Mouse (Mus musculus) granulocyte monocyte progenitor cell, adult 5-6 weeks (primary cell): ENCODE results near the gene Ebf1. TPM values are rescaled to one million over a fixed set of nuclear protein-coding genes. Genes with fewer than 3 reads are reported as not detected.

Experiments used
- ATAC-seq: replicated peaks from 2 replicates; pipeline ENCODE4 v1.8.0; 2016; ENCODE audit warnings: mild to moderate bottlenecking, moderate TSS enrichment, inconsistent platforms; ENCODE audit not compliant: poor library complexity, severe bottlenecking
- total RNA-seq, 2 experiments: library from RNA; stranded (forward) in 1 of 2; stranded (reverse) in 1 of 2; fragments of 200-712, 200-1000 nt in 1 of 2; fragments of >200 nt in 1 of 2; fragmentation: Nextera tagmentation in 1 of 2; gene quantifications; 2 replicates each; pipeline ENCODE4 v1.2.3; 2014 to 2017

Ebf1 gene
- total RNA-seq, 2 experiments from 2014 or later, result not detected

DNA sequence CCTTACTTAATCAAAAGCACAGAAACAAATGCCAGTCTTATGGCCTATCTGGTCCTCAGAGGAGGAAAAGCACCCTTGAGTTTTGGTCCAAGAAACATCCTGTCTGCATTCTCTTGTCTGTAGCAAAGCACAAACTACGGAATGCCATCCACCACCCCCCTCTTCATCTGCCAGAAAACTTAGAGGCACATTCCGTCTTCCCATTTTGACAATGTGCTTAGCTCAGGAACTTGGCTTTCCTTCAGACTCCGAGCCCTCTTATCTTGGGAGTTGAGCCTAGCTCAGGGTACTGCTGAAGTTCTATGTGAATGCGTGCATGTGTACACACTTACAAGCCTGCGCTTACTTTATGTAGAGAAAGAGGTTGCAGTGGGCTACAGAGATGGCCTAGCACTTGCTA is 362.3 kb downstream of the Ebf1 start:
- ATAC-seq, result no peak

- no peak for ATAC-seq
These were observed 365.1 kb downstream of the Ebf1 start for GRCm38 (mm10) chr11:44982225-44982624.

DNA sequence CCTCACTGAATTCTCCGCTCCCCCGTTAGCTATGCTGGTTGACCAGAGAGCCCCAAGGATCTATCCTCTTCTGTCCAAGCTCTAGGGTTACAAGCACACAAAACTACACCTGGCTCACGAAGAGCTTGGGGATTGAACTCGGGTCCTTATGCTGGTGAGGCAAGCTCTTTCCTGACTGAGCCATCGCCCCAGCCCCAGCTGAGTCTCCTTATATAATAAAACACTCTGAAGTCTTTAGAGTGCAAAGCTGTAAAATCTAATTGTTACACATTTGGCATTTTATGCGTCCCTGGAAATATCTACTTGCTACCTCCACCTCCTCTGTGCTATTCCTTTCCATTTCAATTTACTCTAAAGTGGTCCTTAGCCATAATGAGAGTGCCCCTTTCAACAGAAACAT is 366.8 kb downstream of the Ebf1 start:
- ATAC-seq, result no peak

GRCm38 (mm10) chr11:44984381-44984780 is 367.3 kb downstream of the Ebf1 start:
- no peak for ATAC-seq

GRCm38 (mm10) chr11:44987796-44988195 is 370.7 kb downstream of the Ebf1 start:
- ATAC-seq, result no peak

- no peak for ATAC-seq
These were observed 385.7 kb downstream of the Ebf1 start for GRCm38 (mm10) chr11:45002681-45003286.

DNA sequence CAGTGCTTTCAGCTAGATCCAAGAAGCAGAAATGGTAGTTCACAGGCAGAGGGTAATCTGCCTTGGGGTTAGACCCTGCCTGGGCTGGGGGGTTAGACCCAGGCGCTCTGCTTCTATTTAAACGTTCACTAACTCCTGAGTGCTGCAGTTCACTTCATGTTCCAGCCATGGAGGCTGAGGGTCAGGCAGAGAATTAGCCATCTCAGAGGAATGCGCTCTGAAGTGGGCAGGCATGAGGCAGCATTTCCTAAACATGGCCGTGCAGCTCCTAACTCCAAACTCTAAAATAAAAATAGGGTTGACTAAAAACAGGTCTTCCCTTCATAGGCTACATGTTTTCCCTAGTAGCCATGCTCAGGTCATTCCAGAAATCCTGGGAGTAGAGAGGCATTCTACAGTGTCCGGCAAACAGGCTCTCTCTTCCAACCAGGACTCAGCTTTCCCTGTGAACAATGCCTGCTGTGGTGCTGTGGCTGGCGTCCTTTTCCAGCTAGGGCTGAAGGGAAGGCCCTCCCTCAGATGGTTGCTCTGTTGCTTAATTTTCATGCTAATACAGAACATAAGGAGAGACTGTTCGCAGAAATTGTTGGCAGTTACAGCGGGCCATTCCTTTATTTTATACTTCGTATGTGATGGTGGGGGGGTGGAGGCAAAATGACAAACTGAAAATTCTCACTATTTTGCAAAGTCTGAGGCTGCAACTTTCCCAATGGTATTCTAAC is 386.8 kb downstream of the Ebf1 start:
- no peak for ATAC-seq

GRCm38 (mm10) chr11:45007311-45007710 is 390.2 kb downstream of the Ebf1 start:
- no peak for ATAC-seq

GRCm38 (mm10) chr11:45008078-45008477 is 391.0 kb downstream of the Ebf1 start:
- peak; percentile 97 for ATAC-seq

DNA sequence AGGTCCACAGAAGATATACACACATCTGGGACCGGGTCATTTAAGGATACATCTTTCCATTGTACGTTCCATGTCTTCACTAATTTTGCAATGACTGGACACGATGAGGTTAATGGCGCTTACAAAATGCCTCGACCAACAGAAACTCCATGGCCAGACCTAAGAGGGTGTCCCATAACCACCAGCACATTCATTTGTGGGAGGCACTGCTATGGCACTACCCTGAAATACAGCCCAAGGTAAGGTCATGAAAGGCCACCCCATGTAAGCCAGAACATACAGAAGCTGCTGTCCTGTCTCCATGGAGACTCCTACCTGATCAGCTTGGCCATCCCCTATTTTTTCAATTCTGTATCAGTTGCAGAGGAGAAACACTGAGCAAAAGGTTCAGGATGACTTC is 391.6 kb downstream of the Ebf1 start:
- ATAC-seq, result no peak

DNA sequence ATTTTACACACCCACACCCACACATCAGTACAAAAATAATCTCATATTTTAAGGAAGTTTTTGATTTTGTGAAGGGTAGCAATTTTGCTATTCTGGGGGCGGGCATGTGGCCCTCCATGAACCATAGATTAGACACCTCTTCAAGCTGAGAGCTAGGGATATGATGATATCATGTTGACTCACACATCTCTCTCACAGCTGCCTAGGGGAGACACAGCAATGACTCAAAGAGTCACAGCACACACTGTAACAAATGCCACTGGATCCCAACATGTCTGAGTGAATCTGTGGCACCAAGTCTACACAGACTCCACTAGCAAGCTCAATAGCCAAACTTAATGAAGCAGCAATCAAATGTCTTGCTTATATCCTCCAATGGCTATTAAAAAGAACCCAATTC is 395.0 kb downstream of the Ebf1 start:
- ATAC-seq, result no peak

- no peak for ATAC-seq
These were observed 400.4 kb downstream of the Ebf1 start for GRCm38 (mm10) chr11:45017493-45017892.

DNA sequence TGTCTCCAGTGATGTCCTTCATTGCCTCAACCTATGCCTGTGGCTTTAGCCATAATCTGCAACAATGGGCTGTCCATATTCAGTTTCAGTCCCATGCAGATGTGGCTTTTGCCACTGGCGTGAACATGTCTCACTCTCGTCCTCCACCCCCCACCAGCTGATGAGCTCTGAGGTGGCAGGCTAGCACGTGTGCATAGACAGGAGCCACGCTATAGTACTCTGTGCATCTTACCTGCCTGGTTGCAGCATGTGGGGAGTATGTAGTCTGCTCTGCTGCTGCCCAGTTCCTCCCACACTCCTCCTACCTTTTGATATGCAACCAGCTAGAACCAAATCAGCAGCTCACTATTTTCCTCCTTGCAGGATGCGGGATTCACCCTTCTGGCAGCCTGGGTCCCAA is 408.9 kb downstream of the Ebf1 start:
- no peak for ATAC-seq

GRCm38 (mm10) chr11:45026674-45027073 is 409.6 kb downstream of the Ebf1 start:
- no peak for ATAC-seq

DNA sequence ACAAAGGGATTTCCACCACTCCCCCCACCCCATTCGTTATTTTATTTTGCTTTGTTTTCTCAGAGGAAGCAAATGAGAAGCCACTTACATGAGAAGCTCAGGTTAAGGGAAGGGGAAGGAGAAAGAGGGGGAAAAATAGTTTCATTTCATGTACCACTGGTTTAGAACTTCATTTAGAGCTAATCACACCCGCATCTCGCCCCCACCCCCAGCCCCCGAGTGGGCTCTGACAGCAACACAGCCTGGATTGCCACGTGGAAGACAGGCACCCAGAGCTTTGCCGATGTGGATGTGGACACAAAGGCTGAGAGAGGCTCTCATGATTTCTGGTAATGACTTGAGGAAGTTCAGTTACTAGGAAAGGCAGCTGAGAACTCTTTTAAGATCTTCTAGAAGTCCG is 410.0 kb downstream of the Ebf1 start:
- ATAC-seq, result no peak

GRCm38 (mm10) chr11:45055744-45056610 is 438.9 kb downstream of the Ebf1 start:
- ATAC-seq, result no peak

Other genes starting within 250 kb of the Ebf1 start
- not detected in 2 replicates for gene Il12b, start 217.3 kb upstream of the Ebf1 start, total RNA-seq (2014; fragmentation: Nextera tagmentation)
- gene Il12b, start 217.3 kb upstream of the Ebf1 start, total RNA-seq (2017), result not detected in 2 replicates
- gene Ublcp1, start 146.8 kb upstream of the Ebf1 start, total RNA-seq (2014; fragmentation: Nextera tagmentation), result 8.4 and 9.3 TPM in 2 replicates
- 4.7 and 12.6 TPM in 2 replicates for gene Ublcp1, start 146.8 kb upstream of the Ebf1 start, total RNA-seq (2017)
- gene Rnf145, start 98.4 kb upstream of the Ebf1 start, total RNA-seq (2014; fragmentation: Nextera tagmentation), result 18.9 and 20.7 TPM in 2 replicates
- gene Rnf145, start 98.4 kb upstream of the Ebf1 start, total RNA-seq (2017), result 18.2 and 22.2 TPM in 2 replicates